Mouse (Mus musculus) ES-E14 (cell line): ENCODE measurements at regions not wholly inside any gene's neighbourhood (a gene's known extent, or its start where the extent isn't known, plus 50 kb on each side); places are given as distances from the start of the nearest gene placed in this dataset.

Source experiments
- DNase-seq: peaks from one replicate; pipeline ENCODE4 v3.0.0-alpha.2; 2013; ENCODE audit warnings: low read depth, low spot score
- H3K27ac ChIP-seq: 2 replicates; pipeline ENCODE4 v1.5.1; 2012; ENCODE audit warnings: low read depth, mild to moderate bottlenecking, low read length, moderate library complexity, mixed read lengths; ENCODE audit not compliant: poor library complexity, insufficient read depth, severe bottlenecking
- H3K36me3 ChIP-seq: 2 replicates; pipeline ENCODE4 v1.6.1; 2012; ENCODE audit warnings: mild to moderate bottlenecking, low read length, moderate library complexity, mixed read lengths; ENCODE audit not compliant: control insufficient read depth, poor library complexity, insufficient read depth, severe bottlenecking
- H3K4me1 ChIP-seq, 2 experiments: fragments of 150-350 bp in 1 of 2; sonication (generic) in 1 of 2; 2 replicates each; pipeline ENCODE4 v1.6.1; 2012; ENCODE audit warnings: low read length in 2 of 2, mild to moderate bottlenecking in 1 of 2, mixed read lengths in 1 of 2; ENCODE audit not compliant: control insufficient read depth in 2 of 2, insufficient read depth in 2 of 2, poor library complexity in 1 of 2
- H3K4me3 ChIP-seq, 2 experiments: fragments of 150-350 bp in 1 of 2; sonication (generic) in 1 of 2; 2 replicates each; pipeline ENCODE4 v1.5.1; 2012; ENCODE audit warnings: low read length in 2 of 2, low read depth in 1 of 2, mild to moderate bottlenecking in 1 of 2, mixed read lengths in 1 of 2; ENCODE audit not compliant: insufficient read depth in 1 of 2, poor library complexity in 1 of 2, severe bottlenecking in 1 of 2
- H3K9ac ChIP-seq: 2 replicates; pipeline ENCODE4 v1.6.1; 2012; ENCODE audit warnings: low read depth, mild to moderate bottlenecking, low read length, mixed read lengths; ENCODE audit not compliant: poor library complexity, insufficient read depth, severe bottlenecking
- H3K9me3 ChIP-seq: fragments of 150-350 bp; sonication (generic); 2 replicates; pipeline ENCODE4 v1.6.1; 2012; ENCODE audit warnings: low read depth, mild to moderate bottlenecking, low read length; ENCODE audit not compliant: control insufficient read depth, insufficient read depth
- CHD2 ChIP-seq: IDR thresholded peaks from 2 replicates; pipeline ENCODE4 v1.6.1; 2014; ENCODE audit warnings: mild to moderate bottlenecking, low read depth, low read length, inconsistent platforms
- HCFC1 ChIP-seq: IDR thresholded peaks from 2 replicates; pipeline ENCODE4 v1.6.1; 2012; ENCODE audit warnings: low read length, inconsistent platforms, borderline replicate concordance; ENCODE audit not compliant: insufficient read depth
- MAFK ChIP-seq: IDR thresholded peaks from 2 replicates; pipeline ENCODE4 v1.6.1; 2014; ENCODE audit warnings: mild to moderate bottlenecking, low read depth, low read length, inconsistent platforms; ENCODE audit not compliant: insufficient read depth
- ZC3H11A ChIP-seq: IDR thresholded peaks from 2 replicates; pipeline ENCODE4 v1.6.1; 2012; ENCODE audit warnings: low read depth, mild to moderate bottlenecking, inconsistent platforms, low read length, borderline replicate concordance
- ZNF384 ChIP-seq: IDR thresholded peaks from 2 replicates; pipeline ENCODE4 v1.6.1; 2012; ENCODE audit warnings: low read depth, low read length, inconsistent platforms
- in situ Hi-C, 2 experiments: fragments of 600-800 bp; cut with MboI; formaldehyde crosslinking; loops; one replicate each; pipeline ENCODE4 v1.15.1; 2025; ENCODE audit warnings: low sequenced_read_pairs in 2 of 2, inconsistent platforms in 1 of 2; ENCODE audit not compliant: unreplicated experiment in 2 of 2

DNA sequence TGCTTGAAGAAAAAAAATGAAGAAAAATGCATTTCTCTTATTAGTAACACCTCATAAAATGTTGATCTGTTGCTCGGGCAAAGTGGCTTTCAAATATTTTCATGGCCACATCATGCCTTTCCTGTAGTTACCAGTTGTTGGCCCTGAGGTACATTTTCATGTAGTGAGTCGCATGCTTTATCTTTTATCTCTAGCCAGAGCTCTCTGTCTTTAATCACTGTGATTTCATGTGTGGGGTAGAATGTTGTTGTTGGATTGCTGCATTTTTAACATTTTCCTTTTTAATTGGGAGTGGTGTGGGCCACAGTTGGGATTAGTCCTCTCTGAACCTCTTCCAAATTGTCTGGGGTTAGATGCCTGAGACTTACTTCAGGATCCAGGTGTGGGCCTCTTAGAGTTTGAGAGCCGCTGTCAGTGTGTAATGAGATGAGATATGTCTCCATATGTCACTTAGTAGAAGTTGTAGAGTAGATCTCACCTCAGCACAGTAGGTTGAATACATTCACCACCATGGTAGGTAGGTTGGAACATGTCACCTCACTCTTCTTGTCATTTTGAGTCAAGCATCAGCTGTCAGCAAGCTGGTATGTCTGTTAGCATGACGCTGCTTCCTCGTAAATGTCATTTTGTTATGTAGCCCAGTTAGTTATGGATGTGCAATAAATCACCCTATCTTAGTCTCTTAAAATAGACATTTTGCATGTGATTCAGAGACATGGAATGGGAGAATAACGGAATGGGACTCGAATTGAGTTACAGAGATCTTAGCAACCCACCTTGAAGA lies 1099.7 kb upstream of the 4930412O13Rik start:
- H3K4me1 ChIP-seq: no peaks in the 10 kb centered on the region
- no peak for TF ChIP-seq ZNF384
- no peak for TF ChIP-seq CHD2
- no peak for TF ChIP-seq MAFK
- TF ChIP-seq HCFC1: no peak
- H3K4me3 ChIP-seq: no peak overlapping the region
- H3K9ac ChIP-seq: no peak overlapping the region
- in situ Hi-C loops: no loop called here
- no peak overlapping the region for H3K27ac ChIP-seq
- H3K9me3 ChIP-seq: no peaks in the 10 kb centered on the region
- no peak for DNase-seq
- H3K36me3 ChIP-seq: no peaks in the 10 kb centered on the region

DNA sequence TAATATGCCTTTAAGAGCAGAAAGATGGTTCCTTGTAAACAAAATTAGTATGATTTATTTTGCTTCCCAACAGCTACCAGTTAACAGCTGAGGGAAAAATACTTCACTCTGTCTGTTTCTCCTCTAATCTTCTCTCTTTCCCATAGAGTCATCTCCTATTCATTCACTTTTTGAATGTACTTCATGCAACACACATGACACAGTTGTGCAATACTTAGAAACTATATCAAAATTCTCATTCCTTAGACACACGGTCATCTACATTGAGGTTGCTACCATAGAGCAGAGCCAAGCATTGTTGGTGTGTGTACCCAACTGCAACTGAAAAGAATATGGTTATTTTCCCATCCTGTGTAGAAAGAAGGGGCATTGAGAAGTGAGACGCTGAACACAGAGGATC lies 1098.8 kb upstream of the 4930412O13Rik start:
- in situ Hi-C loops: no loop called here

DNA sequence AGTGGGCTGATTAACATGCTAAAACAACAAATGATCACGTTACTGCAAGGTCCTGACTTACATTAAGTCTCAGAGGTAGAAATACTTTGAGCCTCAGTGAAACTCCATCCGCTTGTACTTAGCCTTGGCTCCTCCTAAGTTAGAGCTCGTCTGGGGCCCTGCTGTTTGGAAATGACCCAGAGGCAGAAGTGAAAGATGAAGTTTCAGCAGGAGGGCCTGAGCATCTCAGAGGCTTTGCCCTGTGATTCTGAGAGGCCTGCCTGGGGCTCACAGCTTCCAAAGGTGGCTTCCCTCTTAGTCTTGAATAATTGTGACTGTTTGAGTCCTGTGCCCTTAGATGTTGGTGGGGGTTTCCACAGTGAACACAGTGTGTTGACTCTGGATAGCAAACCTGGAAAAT lies 1079.0 kb upstream of the 4930412O13Rik start:
- H3K9me3 ChIP-seq: no peaks in the 10 kb centered on the region
- no peak overlapping the region for H3K27ac ChIP-seq
- in situ Hi-C loops: no loop called here
- no peak overlapping the region for H3K4me3 ChIP-seq
- no peaks in the 10 kb centered on the region for H3K4me1 ChIP-seq
- no peak for TF ChIP-seq MAFK
- DNase-seq: no peak
- no peaks in the 10 kb centered on the region for H3K36me3 ChIP-seq
- H3K9ac ChIP-seq: no peak overlapping the region

More for the DNA sequence above, 1098.8 kb upstream of the 4930412O13Rik start:
- H3K27ac ChIP-seq: no peak overlapping the region
- TF ChIP-seq MAFK: no peak
- no peak for TF ChIP-seq CHD2
- TF ChIP-seq ZNF384: no peak
- no peak for TF ChIP-seq HCFC1
- TF ChIP-seq ZC3H11A: no peak
- H3K9ac ChIP-seq: no peak overlapping the region
- DNase-seq: no peak
- no peaks in the 10 kb centered on the region for H3K36me3 ChIP-seq
- H3K4me1 ChIP-seq: no peaks in the 10 kb centered on the region
- H3K4me3 ChIP-seq: no peak overlapping the region
- no peaks in the 10 kb centered on the region for H3K9me3 ChIP-seq

DNA sequence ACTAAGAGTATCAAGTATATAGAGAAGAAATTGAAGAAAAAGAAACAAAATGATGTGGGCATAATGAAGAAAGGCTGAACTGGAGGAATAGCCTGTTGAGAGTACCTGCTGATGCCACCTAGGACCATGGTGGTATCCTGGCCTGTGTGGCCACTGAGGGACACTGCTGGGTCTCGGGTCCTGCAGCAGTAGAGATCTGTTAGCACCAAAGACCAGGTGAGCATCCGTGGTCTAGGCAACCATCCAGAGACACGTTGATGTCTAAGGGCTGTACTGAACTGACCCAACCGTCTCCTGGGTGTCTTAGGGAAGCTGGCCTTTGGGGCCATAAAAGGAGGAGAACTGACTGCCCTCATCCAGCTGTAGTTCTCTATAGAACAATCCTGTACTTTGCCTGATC lies 1071.4 kb upstream of the 4930412O13Rik start:
- H3K4me3 ChIP-seq: no peak overlapping the region
- in situ Hi-C loops: no loop called here
- no peak overlapping the region for H3K9ac ChIP-seq
- no peaks in the 10 kb centered on the region for H3K9me3 ChIP-seq
- TF ChIP-seq CHD2: no peak
- no peaks in the 10 kb centered on the region for H3K36me3 ChIP-seq
- no peak for DNase-seq
- no peak overlapping the region for H3K27ac ChIP-seq
- no peaks in the 10 kb centered on the region for H3K4me1 ChIP-seq

DNA sequence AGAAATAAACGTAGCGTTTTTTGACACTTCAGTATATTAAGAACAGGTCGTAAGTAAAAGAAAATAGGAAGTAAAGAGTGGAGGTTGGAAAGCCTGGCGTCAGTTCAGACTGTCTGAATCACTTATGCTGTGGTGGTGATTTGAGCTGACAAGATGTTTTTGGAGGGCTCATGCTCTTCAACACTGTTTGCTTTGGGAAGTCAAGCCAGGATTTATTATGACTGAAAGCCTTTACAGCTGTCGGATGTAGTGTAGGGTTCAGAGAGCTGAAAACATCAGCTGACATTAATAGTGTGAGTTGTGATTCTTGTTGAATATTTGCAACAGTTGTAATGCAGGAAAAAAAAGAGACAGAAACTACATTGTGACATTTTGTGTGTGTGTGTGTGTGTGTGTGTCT lies 1062.9 kb upstream of the 4930412O13Rik start:
- H3K4me1 ChIP-seq: no peaks in the 10 kb centered on the region
- in situ Hi-C loops: no loop called here
- H3K9ac ChIP-seq: no peak overlapping the region
- H3K4me3 ChIP-seq: no peak overlapping the region
- no peak overlapping the region for H3K27ac ChIP-seq
- no peak for DNase-seq
- H3K36me3 ChIP-seq: no peaks in the 10 kb centered on the region
- no peaks in the 10 kb centered on the region for H3K9me3 ChIP-seq
- TF ChIP-seq MAFK (no peak), HCFC1 (no peak), ZNF384 (no peak), ZC3H11A (no peak), CHD2 (no peak)
